Mouse (Mus musculus): ENCODE data around the gene Nek2. TPM values are rescaled to one million over a fixed set of nuclear protein-coding genes. Genes with fewer than 3 reads are reported as not detected.

Gene Nek2
- total RNA-seq, 2 experiments from 2014 or later = 1.6 TPM

Other genes with a start within 250 kb of the Nek2 start
- 1 to 10 TPM in 1 of 2 experiments, under 1 TPM in 1; 1.00 to 2.0 TPM for gene Dtl, start 245.9 kb upstream of the Nek2 start, total RNA-seq (2021)
- 10 to 100 TPM; 10.1 TPM for gene Ints7, start 245.8 kb upstream of the Nek2 start, total RNA-seq (2021)
- 10 to 100 TPM; 20.8 to 21.5 TPM for gene Lpgat1, start 103.6 kb upstream of the Nek2 start, total RNA-seq (2021)
- 1 to 10 TPM; 8.0 to 8.1 TPM for gene Slc30a1, start 85.3 kb downstream of the Nek2 start, total RNA-seq (2021)
- gene Rd3, start 155.9 kb downstream of the Nek2 start, total RNA-seq (2021) = under 1 TPM in 1 of 2 experiments, not detected in 1; 0.06 TPM

Measured in gastrocnemius, postnatal 14 days (tissue).